Mouse (Mus musculus): ENCODE measurements around the gene Atg16l2. TPM values are rescaled to one million over a fixed set of nuclear protein-coding genes. Genes with fewer than 3 reads are reported as not detected.

Atg16l2 gene
- total RNA-seq, 1 experiment = 24.2 TPM

DNA sequence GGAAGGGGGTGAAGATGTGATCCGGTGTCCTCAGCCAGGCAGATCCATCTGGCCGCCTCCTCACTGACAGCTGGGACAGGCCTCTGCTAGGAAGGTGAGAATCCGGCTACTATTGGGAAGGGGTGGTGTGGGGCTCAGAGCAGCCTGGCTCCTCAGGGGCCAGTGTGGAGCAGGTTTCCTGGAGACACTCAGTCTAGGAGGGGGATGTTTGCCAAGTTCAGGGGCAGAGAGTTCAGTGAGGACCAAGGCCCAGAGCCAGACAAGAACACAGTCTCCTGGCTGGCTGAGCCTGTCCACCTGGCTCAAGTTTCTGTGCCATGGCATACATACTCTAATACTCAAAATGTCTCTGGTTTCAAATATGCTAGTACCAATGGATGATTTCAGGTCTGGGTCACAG, 35.4 kb upstream of the Atg16l2 start:
- Histone ChIP-seq H3K9ac (ENCODE audit: insufficient read depth, low read depth, low read length, poor library complexity, severe bottlenecking) (no peak overlapping the region), H3K27ac (ENCODE audit: insufficient read depth, low read depth, low read length, poor library complexity, severe bottlenecking) (no peak overlapping the region)
- in situ Hi-C loops (cut with MboI; ENCODE audit: low sequenced_read_pairs in 2 of 2, unreplicated experiment in 2 of 2) = no loop called here

DNA sequence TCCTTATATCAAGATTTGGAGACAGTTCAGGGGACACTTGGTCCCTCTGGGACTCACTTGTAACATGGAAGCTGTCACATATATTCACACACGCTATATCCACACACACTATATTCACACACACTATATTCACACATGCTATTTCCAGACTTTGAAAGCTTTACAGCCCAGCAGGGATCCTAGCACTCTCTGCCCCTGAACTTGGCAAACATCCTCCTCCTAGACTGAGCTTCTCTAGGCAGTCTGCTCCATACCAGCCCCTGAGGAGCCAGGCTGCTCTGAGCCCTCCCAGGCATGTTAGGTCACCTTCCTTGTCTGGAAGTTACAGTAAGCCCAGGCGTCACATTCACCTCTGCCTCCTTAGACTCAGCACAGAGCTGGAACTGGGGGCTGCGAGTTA, 34.6 kb upstream of the Atg16l2 start:
- no peaks in the 10 kb centered on the region for H3K9me3 ChIP-seq (ENCODE audit: control insufficient read depth, insufficient read depth, low read depth, low read length)
- DNase-seq (ENCODE audit: low read depth, low spot score) = no peak
- H3K9ac ChIP-seq (ENCODE audit: insufficient read depth, low read depth, low read length, poor library complexity, severe bottlenecking) = no peak overlapping the region
- no peak overlapping the region for H3K4me3 ChIP-seq (ENCODE audit: insufficient read depth in 1 of 2, low read depth in 1 of 2, low read length in 2 of 2, poor library complexity in 1 of 2, severe bottlenecking in 1 of 2)
- no peak overlapping the region for H3K27ac ChIP-seq (ENCODE audit: insufficient read depth, low read depth, low read length, poor library complexity, severe bottlenecking)
- no peaks in the 10 kb centered on the region for H3K36me3 ChIP-seq (ENCODE audit: control insufficient read depth, insufficient read depth, low read length, poor library complexity, severe bottlenecking)
- TF ChIP-seq HCFC1 (IDR thresholded peaks at IDR 0.05; ENCODE audit: borderline replicate concordance, insufficient read depth, low read length) (no peak), MAFK (IDR thresholded peaks at IDR 0.05; ENCODE audit: insufficient read depth, low read depth, low read length) (no peak), ZC3H11A (IDR thresholded peaks at IDR 0.05; ENCODE audit: borderline replicate concordance, low read depth, low read length) (no peak), CHD2 (IDR thresholded peaks at IDR 0.05; ENCODE audit: low read depth, low read length) (no peak), ZNF384 (IDR thresholded peaks at IDR 0.05; ENCODE audit: low read depth, low read length) (no peak)
- peaks cover 0 to 6% of the 10 kb centered on the region in 2 experiments; a peak in 1 of 4 replicates for H3K4me1 ChIP-seq (ENCODE audit: control insufficient read depth in 2 of 2, insufficient read depth in 2 of 2, low read length in 2 of 2, poor library complexity in 1 of 2)
- in situ Hi-C loops (cut with MboI; ENCODE audit: low sequenced_read_pairs in 2 of 2, unreplicated experiment in 2 of 2) = no loop called here

More for the DNA sequence above, 35.4 kb upstream of the Atg16l2 start:
- TF ChIP-seq ZC3H11A (IDR thresholded peaks at IDR 0.05; ENCODE audit: borderline replicate concordance, low read depth, low read length) (no peak), ZNF384 (IDR thresholded peaks at IDR 0.05; ENCODE audit: low read depth, low read length) (no peak)
- no peaks in the 10 kb centered on the region for H3K36me3 ChIP-seq (ENCODE audit: control insufficient read depth, insufficient read depth, low read length, poor library complexity, severe bottlenecking)
- no peaks in the 10 kb centered on the region for H3K9me3 ChIP-seq (ENCODE audit: control insufficient read depth, insufficient read depth, low read depth, low read length)
- H3K4me3 ChIP-seq (ENCODE audit: insufficient read depth in 1 of 2, low read depth in 1 of 2, low read length in 2 of 2, poor library complexity in 1 of 2, severe bottlenecking in 1 of 2) = no peak overlapping the region
- H3K4me1 ChIP-seq (ENCODE audit: control insufficient read depth in 2 of 2, insufficient read depth in 2 of 2, low read length in 2 of 2, poor library complexity in 1 of 2) = peaks cover 0 to 6% of the 10 kb centered on the region in 2 experiments; a peak in 1 of 4 replicates
- DNase-seq (ENCODE audit: low read depth, low spot score) = no peak

DNA sequence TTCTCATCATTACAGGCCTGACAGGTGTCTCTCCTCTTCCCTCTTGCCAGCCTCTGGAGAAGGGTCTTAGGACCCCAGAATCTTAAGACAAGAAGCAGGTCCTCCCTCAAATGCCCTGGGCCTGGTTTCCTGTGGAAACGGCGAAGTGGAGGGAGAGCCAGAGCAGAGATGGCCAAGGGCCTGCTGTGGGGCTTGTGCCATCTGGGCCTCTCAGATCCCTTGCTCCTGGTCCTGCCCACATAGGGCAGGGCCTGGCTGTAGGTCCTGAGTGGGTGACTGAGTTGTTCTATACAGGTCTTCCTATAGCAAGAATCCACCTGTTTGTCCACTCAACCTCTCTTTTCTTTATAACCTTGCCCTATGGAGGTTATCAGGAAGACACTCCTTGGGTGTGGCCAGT, 33.2 kb upstream of the Atg16l2 start:
- H3K27ac ChIP-seq (ENCODE audit: insufficient read depth, low read depth, low read length, poor library complexity, severe bottlenecking) = no peak overlapping the region
- H3K4me1 ChIP-seq (ENCODE audit: control insufficient read depth in 2 of 2, insufficient read depth in 2 of 2, low read length in 2 of 2, poor library complexity in 1 of 2) = 0 out of 4 replicates have a peak, but pooled peaks cover 0 to under 1% of the 10 kb centered on the region in 2 experiments
- in situ Hi-C loops (cut with MboI; ENCODE audit: low sequenced_read_pairs in 2 of 2, unreplicated experiment in 2 of 2) = no loop called here

DNA sequence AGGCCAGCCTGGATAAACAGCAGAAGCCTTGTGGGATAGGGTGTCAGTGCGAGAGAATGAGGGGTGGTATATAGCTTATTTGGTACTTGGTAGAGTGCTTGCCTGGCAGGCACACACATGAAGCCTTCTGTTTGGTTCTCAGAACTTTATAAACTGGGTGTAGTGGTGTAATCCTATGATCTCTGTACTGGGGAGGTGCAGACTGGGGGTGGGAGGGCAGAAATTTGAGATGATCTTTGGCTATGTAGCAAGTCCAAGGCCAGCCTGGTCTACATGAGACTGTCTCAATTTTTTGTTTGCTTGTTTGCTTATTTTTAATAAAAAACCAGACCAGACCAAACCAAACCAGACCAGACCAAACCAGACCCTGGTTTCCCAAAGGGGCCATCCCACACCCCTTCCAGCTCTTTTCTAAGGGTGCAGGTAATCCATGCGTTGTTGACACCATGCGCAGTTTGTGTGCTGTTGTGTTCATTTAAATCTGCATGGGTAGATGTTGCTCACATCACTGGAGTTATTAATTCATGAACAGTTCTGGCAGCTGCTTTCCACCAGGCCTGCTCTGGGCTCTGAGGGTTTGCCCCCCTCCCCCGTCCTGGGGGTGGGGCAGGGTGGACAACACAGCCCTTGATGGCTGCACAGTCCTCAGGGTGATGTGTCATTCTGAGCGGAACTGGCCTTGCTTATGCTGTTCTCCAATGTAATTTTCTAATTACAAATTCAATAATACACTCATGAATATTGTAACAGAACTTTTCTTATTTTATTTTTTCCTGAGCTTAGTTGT, 30.2 kb upstream of the Atg16l2 start:
- no peaks in the 10 kb centered on the region for H3K9me3 ChIP-seq (ENCODE audit: control insufficient read depth, insufficient read depth, low read depth, low read length)
- H3K4me1 ChIP-seq (ENCODE audit: control insufficient read depth in 2 of 2, insufficient read depth in 2 of 2, low read length in 2 of 2, poor library complexity in 1 of 2) = no peaks in the 10 kb centered on the region
- H3K36me3 ChIP-seq (ENCODE audit: control insufficient read depth, insufficient read depth, low read length, poor library complexity, severe bottlenecking) = no peaks in the 10 kb centered on the region
- H3K4me3 ChIP-seq (ENCODE audit: insufficient read depth in 1 of 2, low read depth in 1 of 2, low read length in 2 of 2, poor library complexity in 1 of 2, severe bottlenecking in 1 of 2) = no peak overlapping the region
- DNase-seq (ENCODE audit: low read depth, low spot score) = no peak
- H3K9ac ChIP-seq (ENCODE audit: insufficient read depth, low read depth, low read length, poor library complexity, severe bottlenecking) = no peak overlapping the region
- in situ Hi-C loops (cut with MboI; ENCODE audit: low sequenced_read_pairs in 2 of 2, unreplicated experiment in 2 of 2) = no loop called here
- H3K27ac ChIP-seq (ENCODE audit: insufficient read depth, low read depth, low read length, poor library complexity, severe bottlenecking) = no peak overlapping the region
- TF ChIP-seq HCFC1 (IDR thresholded peaks at IDR 0.05; ENCODE audit: borderline replicate concordance, insufficient read depth, low read length) (no peak), ZC3H11A (IDR thresholded peaks at IDR 0.05; ENCODE audit: borderline replicate concordance, low read depth, low read length) (no peak), CHD2 (IDR thresholded peaks at IDR 0.05; ENCODE audit: low read depth, low read length) (no peak), ZNF384 (IDR thresholded peaks at IDR 0.05; ENCODE audit: low read depth, low read length) (no peak), MAFK (IDR thresholded peaks at IDR 0.05; ENCODE audit: insufficient read depth, low read depth, low read length) (no peak)

More for the DNA sequence above, 33.2 kb upstream of the Atg16l2 start:
- Histone ChIP-seq H3K4me3 (ENCODE audit: insufficient read depth in 1 of 2, low read depth in 1 of 2, low read length in 2 of 2, poor library complexity in 1 of 2, severe bottlenecking in 1 of 2) (no peak overlapping the region), H3K9ac (ENCODE audit: insufficient read depth, low read depth, low read length, poor library complexity, severe bottlenecking) (no peak overlapping the region), H3K36me3 (ENCODE audit: control insufficient read depth, insufficient read depth, low read length, poor library complexity, severe bottlenecking) (no peaks in the 10 kb centered on the region), H3K9me3 (ENCODE audit: control insufficient read depth, insufficient read depth, low read depth, low read length) (no peaks in the 10 kb centered on the region)
- DNase-seq (ENCODE audit: low read depth, low spot score) = no peak
- no peak for TF ChIP-seq ZNF384 (IDR thresholded peaks at IDR 0.05; ENCODE audit: low read depth, low read length)
- TF ChIP-seq ZC3H11A (IDR thresholded peaks at IDR 0.05; ENCODE audit: borderline replicate concordance, low read depth, low read length) = no peak
- TF ChIP-seq CHD2 (IDR thresholded peaks at IDR 0.05; ENCODE audit: low read depth, low read length) = no peak
- TF ChIP-seq HCFC1 (IDR thresholded peaks at IDR 0.05; ENCODE audit: borderline replicate concordance, insufficient read depth, low read length) = no peak
- no peak for TF ChIP-seq MAFK (IDR thresholded peaks at IDR 0.05; ENCODE audit: insufficient read depth, low read depth, low read length)
